Mouse (Mus musculus): ENCODE measurements at regions not wholly inside any gene's neighbourhood (a gene's known extent, or its start where the extent isn't known, plus 50 kb on each side); places are given as distances from the start of the nearest gene placed in this dataset.

GRCm38 (mm10) chr3:38144650-38145049, 340.0 kb downstream of the Ankrd50 start:
- intact Hi-C loops (cut with DNase I), result no loop called here
- peak; percentile 61 to 68 for DNase-seq

GRCm38 (mm10) chr3:38143147-38143883, 341.3 kb downstream of the Ankrd50 start:
- intact Hi-C loops (cut with DNase I), result no loop called here

DNA sequence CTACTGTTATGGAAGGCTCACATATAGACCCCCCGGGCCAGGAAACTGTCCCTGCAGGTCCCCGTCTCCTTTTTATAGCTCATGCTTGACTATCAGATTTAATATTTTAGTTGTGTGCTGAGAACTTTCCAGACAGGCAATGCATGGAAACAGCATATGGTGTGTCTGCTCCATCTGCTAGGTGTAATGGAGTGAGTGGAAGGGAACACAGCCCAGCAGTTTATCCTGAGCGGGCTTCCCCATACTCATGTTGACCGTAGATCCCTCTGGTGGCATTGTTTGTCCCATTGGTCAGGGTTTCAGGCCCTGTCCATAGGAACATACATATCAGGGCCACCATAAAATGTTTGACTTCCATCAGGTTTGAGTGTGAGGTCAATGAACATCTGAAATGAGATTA, 345.3 kb downstream of the Ankrd50 start:
- intact Hi-C loops (cut with DNase I), result no loop called here
- DNase-seq, result no peak

More at GRCm38 (mm10) chr3:38143147-38143883, 341.3 kb downstream of the Ankrd50 start:
- DNase-seq, result peak; percentile 66 to 67

DNA sequence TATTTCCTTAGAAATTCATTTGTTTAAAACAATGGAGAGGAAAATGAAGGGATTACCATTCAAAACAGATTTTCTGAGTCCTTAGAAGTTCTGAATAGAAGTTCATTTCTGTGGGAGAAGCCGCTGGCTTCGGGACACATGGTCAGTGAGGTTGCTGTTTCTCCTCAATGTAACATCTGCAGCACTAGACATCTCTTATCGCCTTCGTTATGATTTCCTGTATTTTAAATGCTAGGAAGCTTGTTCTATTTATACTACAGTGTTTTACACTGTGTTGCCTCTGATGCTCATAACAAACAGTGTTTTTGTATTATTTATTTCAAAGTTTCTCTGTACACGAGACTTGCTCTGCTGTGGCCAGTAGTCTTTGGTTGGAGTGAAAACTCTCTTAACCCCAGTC, 346.6 kb downstream of the Ankrd50 start:
- DNase-seq, result no peak
- intact Hi-C loops (cut with DNase I), result no loop called here

- intact Hi-C loops (cut with DNase I), result no loop called here
- DNase-seq, result no peak
These were observed 348.8 kb downstream of the Ankrd50 start for GRCm38 (mm10) chr3:38135808-38136214.

GRCm38 (mm10) chr3:38134425-38134824, 350.2 kb downstream of the Ankrd50 start:
- intact Hi-C loops (cut with DNase I), result loop anchor here (5.0 kb wide), 1 partner anchor 63 kb away; no protein-coding TSS in a partner anchor
- DNase-seq, result no peak

DNA sequence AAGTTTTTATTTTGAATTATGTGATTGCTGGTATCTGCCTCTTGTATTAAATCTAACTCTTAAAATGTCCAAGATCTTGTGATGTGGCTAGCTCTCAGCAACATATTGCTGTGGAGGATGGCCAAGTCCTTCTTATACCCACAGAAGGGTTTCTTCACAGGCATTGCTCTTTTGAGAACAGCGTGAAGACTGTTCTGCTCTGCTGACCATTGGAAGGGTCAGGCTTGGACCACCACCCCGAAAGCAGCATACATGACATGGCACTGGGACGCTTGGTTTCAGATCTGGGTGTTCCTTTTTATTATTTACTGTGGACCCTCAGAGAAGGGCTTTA, 352.8 kb downstream of the Ankrd50 start:
- intact Hi-C loops (cut with DNase I), result loop anchor here (5.0 kb wide), 1 partner anchor 65 kb away; no protein-coding TSS in a partner anchor
- DNase-seq, result no peak

GRCm38 (mm10) chr3:38131176-38131886, 353.3 kb downstream of the Ankrd50 start:
- intact Hi-C loops (cut with DNase I), result loop anchor here (5.0 kb wide), 1 partner anchor 66 kb away; no protein-coding TSS in a partner anchor
- DNase-seq, result no peak

DNA sequence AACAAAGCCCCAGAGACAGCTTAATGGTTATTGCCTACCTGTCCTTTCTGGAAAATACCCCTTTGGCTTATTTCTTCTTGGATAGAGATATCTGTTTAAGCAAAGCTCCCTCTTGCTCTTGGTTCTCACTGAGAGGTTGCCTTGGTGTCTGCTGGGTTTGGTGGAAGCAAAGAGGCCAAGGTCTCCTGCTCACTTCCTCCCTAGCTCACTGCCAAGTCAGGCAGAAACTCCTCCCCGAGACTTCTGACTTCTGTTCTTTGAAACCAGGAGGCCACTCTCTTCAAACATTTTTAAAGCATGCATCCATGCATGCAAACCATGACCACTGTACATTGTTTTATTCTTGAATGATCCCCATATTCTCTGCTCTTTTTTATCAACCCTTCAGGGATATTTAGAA, 354.6 kb downstream of the Ankrd50 start:
- DNase-seq, result no peak
- intact Hi-C loops (cut with DNase I), result loop anchor here (5.0 kb wide), 1 partner anchor 67 kb away; no protein-coding TSS in a partner anchor

DNA sequence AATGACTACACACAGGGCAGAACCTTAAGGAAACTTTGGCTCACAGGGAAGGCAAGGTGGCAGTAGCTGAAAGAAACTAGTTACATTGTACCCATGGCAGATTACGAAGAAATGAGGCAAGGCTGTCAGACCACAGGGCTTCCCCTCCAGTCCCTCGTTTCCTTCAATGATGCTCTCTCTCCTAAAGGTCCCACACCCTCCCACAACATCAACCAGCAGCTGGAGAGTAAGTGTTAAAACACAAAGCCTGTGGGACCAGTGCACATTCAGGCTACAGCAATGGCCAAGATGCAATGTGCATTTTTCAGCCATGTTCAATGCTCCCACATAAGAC, 355.5 kb downstream of the Ankrd50 start:
- intact Hi-C loops (cut with DNase I), result no loop called here
- no peak for DNase-seq

DNA sequence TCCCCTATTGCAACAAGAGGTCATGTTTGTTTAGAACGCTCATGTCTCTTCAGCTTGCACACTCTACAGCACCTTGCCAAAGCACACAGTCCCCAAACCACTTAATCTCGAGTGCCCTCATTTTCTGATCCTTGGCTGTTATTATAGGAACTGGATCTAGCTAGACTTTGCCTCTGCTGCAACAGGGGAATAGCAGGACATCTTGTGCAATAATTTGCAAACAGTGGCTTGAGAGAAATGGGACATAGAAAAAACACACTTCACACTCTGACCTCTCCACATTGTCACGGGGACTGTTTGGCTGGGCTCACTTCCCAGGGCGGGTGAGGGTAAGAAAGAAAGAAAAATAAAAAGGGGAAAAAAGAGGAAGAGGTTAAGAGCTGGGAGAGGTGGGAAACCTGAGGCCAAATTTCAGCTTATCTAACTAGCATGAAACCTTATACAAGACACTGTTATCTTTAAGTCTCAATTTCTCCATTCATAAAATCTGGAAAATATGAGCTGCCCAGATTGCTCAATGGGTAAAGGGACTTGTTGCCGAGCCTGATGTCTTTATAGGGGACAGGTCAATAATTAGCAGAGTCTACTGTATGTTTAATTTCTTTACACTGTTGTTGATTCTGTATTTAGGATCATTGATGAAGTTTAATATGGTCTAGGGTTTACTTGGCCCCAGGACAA, 356.0 kb downstream of the Ankrd50 start:
- peak in 1 of 2 experiments; percentile 26 for DNase-seq
- intact Hi-C loops (cut with DNase I), result no loop called here

DNA sequence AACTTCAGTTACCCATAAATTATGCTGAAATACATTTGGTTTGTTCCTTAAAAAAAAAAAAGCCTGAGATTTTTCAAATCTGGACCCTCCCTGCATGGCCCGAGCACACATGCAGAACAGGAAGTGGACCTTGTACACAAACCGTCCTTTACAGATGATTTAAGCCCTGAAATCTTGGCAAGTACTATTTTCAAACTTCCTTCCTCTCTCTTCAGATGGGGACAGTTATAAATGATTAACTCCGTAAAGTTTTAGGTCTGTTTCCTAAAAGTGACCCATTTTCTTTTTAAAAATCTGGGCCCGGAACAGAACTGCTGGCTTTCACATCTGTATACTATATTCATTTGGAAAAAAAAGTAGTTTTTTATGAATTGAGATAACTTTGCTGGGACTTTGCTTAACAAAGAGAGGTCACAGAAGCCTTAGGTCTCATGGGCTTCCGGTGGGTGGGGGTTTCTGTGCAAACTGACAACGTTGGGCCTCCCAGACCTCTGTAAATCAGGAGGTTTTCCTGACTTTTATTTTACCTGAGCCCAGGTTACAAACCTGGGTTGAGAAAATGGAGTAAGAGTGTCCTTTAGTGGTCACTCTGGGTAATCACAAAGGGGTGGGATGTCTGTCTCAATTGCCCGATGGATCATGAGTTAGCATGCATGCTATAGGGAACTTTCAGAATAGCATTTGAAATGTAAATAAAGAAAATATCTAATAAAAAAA, 368.4 kb downstream of the Ankrd50 start:
- intact Hi-C loops (cut with DNase I), result loop anchor here (5.0 to 10.0 kb wide), 3 partner anchors 141 to 641 kb away; partner anchors contain the start of gene Spry1
- no peak for DNase-seq

DNA sequence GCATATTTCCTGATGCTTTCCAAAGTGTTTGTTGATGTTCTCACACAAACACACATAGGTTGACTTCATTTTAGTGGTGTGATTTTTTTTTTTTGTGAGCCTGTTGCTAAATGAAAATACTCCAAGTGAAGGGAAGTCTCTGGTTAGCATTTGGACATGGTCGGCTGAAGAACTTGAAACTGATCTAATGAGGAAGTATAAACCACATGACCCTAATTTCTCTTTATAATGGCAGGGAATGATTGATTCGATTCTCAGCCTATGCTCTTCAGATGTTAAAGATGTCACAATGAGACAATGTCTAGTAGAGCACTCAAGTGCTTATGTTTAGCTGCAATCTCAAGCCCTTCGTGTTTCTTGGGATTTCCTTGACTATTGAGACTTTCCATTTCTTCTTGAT, 372.1 kb downstream of the Ankrd50 start:
- intact Hi-C loops (cut with DNase I), result loop anchor here (10.0 kb wide), 2 partner anchors 138 to 638 kb away; no protein-coding TSS in a partner anchor
- no peak for DNase-seq

GRCm38 (mm10) chr3:38105022-38105857, 379.4 kb downstream of the Ankrd50 start:
- intact Hi-C loops (cut with DNase I), result no loop called here
- no peak for DNase-seq

DNA sequence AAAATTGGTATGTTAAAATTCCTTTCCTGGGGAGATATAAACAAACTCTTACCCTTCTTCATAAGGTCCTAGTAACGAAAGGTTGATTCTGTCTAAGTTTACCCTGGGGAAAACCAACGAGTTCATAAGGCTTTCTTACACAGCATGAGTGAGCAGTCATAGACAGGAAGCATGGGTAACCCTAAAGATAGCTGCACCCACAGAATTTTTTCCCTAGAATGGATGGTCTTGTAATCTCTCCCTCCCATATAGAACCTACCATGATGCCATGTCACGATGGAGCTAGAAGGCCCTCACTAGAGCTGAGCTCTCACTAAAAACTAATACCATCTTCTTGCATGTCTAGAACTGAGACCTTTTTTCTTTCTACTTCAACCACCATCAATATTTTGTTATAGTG, 380.1 kb upstream of the Gm5148 start:
- DNase-seq, result no peak
- intact Hi-C loops (cut with DNase I), result no loop called here

GRCm38 (mm10) chr3:38102985-38103384, 378.7 kb upstream of the Gm5148 start:
- no peak for DNase-seq
- intact Hi-C loops (cut with DNase I), result no loop called here

- intact Hi-C loops (cut with DNase I), result no loop called here
- DNase-seq, result no peak
These were observed 377.9 kb upstream of the Gm5148 start for GRCm38 (mm10) chr3:38102181-38102580.

DNA sequence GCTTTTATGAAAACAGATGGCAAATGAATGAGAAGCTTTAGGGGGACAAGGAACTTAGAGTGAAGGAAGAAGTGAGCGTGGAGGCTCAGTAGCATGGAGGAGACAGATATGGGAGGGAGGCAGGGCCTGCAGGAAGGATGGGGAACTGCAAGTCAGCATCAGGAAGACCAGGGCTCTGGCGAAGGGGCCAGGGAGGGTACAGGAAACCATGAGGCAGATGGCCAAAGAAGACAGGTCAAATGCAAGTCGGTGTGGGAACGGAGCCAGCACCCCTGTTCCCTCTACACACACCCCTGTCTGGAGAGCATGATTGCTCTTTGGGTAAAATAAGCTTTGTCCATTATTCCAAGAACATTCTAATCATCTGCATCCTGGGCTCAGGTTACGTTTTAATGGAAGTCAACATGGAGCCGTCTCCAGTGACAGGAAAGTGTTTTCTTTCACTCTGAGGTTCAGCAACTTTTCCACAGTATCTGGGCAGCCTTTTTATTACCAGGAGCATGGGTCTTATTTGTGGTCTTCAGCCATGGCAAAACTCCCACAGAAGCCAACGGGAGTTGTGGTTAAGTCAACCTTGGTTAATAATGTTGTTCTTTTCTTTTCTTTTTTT, 370.2 kb upstream of the Gm5148 start:
- intact Hi-C loops (cut with DNase I), result no loop called here
- DNase-seq, result no peak

DNA sequence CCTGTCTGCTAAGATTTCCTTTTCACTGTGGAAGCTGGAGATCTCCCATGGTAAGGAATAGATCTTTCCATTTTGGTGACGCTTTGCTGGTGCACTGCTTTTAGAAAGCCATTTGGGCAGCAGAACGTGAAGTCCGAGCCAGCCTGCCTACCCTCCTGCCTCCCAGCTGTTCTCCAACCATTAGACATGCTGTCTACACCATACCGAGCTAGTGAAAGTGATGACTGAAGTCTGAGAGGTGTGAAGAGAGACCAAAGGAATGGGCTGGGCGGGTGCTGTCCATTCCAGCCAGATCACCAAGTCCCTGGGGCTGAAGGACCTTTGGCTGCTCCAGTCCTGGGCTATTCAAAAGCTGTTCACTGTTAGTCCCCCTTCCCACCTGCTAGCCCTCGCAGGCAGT, 360.3 kb upstream of the Gm5148 start:
- intact Hi-C loops (cut with DNase I), result no loop called here

More for the DNA sequence above, 360.3 kb upstream of the Gm5148 start:
- no peak for DNase-seq
